Mouse (Mus musculus) cortical plate, adult 2 months (tissue): ENCODE results near the gene Csrnp1.

Experiments
- CTCF ChIP-seq: fragments of 200-500 bp; IDR thresholded peaks from 2 replicates; pipeline ENCODE4 v1.5.1; 2011; ENCODE audit warnings: mild to moderate bottlenecking, control low read depth, low read length; ENCODE audit not compliant: insufficient read depth; ENCODE audit errors: extremely low read depth
- POLR2A ChIP-seq: fragments of 200-500 bp; IDR thresholded peaks from 2 replicates; pipeline ENCODE4 v1.6.1; 2011; ENCODE audit warnings: mild to moderate bottlenecking, low read length, control low read depth; ENCODE audit not compliant: insufficient read depth; ENCODE audit errors: extremely low read depth

GRCm38 (mm10) chr9:119978151-119978810, 6.2 kb downstream of the Csrnp1 start:
- TF ChIP-seq CTCF = no peak
- TF ChIP-seq POLR2A = no peak
